Mouse (Mus musculus) frontal cortex, postnatal 10 days (tissue): ENCODE measurements at regions not wholly inside any gene's neighbourhood (a gene's known extent, or its start where the extent isn't known, plus 50 kb on each side); places are given as distances from the start of the nearest gene placed in this dataset.
A peak's percentile ranks its signal among the peaks of the same experiment; 100 is the strongest.

ENCODE experiments used
- DNase-seq, 2 experiments: peaks; one replicate each; pipeline ENCODE4 v3.0.0; 2022; ENCODE audit warnings: low spot score in 2 of 2, mixed read lengths in 1 of 2

- DNase-seq, result peak; percentile 4 to 26
These were observed 81.3 kb upstream of the Gm21830 start for GRCm38 (mm10) chr2:67332211-67332610.

GRCm38 (mm10) chr2:67344711-67345110, 68.8 kb upstream of the Gm21830 start:
- no peak for DNase-seq
